Mouse (Mus musculus): ENCODE measurements around the gene Dglucy.

The Dglucy gene

GRCm38 (mm10) chr12:100928286-100928685 is 149.4 kb downstream of the Dglucy start:
- DNase-seq (ENCODE audit: low spot score in 2 of 2) = no peak

- DNase-seq (ENCODE audit: low spot score in 2 of 2) = no peak
Observed at GRCm38 (mm10) chr12:100931653-100932052, 152.8 kb downstream of the Dglucy start.

- no peak for DNase-seq (ENCODE audit: low spot score in 2 of 2)
Observed at GRCm38 (mm10) chr12:100934796-100935195, 155.9 kb downstream of the Dglucy start.

GRCm38 (mm10) chr12:100936116-100936515 is 157.3 kb downstream of the Dglucy start:
- DNase-seq (ENCODE audit: low spot score in 2 of 2) = peak in 1 of 2 experiments; percentile 83

GRCm38 (mm10) chr12:100936737-100937136 is 157.9 kb downstream of the Dglucy start:
- DNase-seq (ENCODE audit: low spot score in 2 of 2) = no peak

GRCm38 (mm10) chr12:100937441-100938360 is 158.8 kb downstream of the Dglucy start:
- DNase-seq (ENCODE audit: low spot score in 2 of 2) = no peak

- no peak for DNase-seq (ENCODE audit: low spot score in 2 of 2)
Observed at GRCm38 (mm10) chr12:100941361-100941760, 162.5 kb downstream of the Dglucy start.

- no peak for DNase-seq (ENCODE audit: low spot score in 2 of 2)
Observed at GRCm38 (mm10) chr12:100943146-100943545, 164.3 kb downstream of the Dglucy start.

GRCm38 (mm10) chr12:100944921-100945336 is 166.1 kb downstream of the Dglucy start:
- no peak for DNase-seq (ENCODE audit: low spot score in 2 of 2)

GRCm38 (mm10) chr12:100945501-100945900 is 166.6 kb downstream of the Dglucy start:
- no peak for DNase-seq (ENCODE audit: low spot score in 2 of 2)

GRCm38 (mm10) chr12:100945948-100946347 is 167.1 kb downstream of the Dglucy start:
- no peak for DNase-seq (ENCODE audit: low spot score in 2 of 2)

Data from left cerebral cortex, adult 9 months (tissue).